Mouse (Mus musculus): ENCODE measurements around the gene Tedc1. TPM values are rescaled to one million over a fixed set of nuclear protein-coding genes. Genes with fewer than 3 reads are reported as not detected.

The Tedc1 gene
- polyA plus RNA-seq, 1 experiment = not detected

Other genes with a start within 250 kb of the Tedc1 start
- 2.2 and 3.2 TPM in 2 replicates for gene Jag2, start 226.6 kb upstream of the Tedc1 start, polyA plus RNA-seq (2012; ENCODE audit: insufficient read depth, insufficient read length, missing spikeins)
- 19.4 and 23.6 TPM in 2 replicates for gene Nudt14, start 214.3 kb upstream of the Tedc1 start, polyA plus RNA-seq (2012; ENCODE audit: insufficient read depth, insufficient read length, missing spikeins)
- 10.1 and 10.9 TPM in 2 replicates for gene Btbd6, start 179.9 kb upstream of the Tedc1 start, polyA plus RNA-seq (2012; ENCODE audit: insufficient read depth, insufficient read length, missing spikeins)
- 11.1 and 12.2 TPM in 2 replicates for gene Brf1, start 155.7 kb upstream of the Tedc1 start, polyA plus RNA-seq (2012; ENCODE audit: insufficient read depth, insufficient read length, missing spikeins)
- 8.8 and 15.8 TPM in 2 replicates for gene Pacs2, start 141.9 kb upstream of the Tedc1 start, polyA plus RNA-seq (2012; ENCODE audit: insufficient read depth, insufficient read length, missing spikeins)
- gene Tex22, start 81.9 kb upstream of the Tedc1 start, polyA plus RNA-seq (2012; ENCODE audit: insufficient read depth, insufficient read length, missing spikeins) = not detected in 2 replicates
- gene Mta1, start 58.1 kb upstream of the Tedc1 start, polyA plus RNA-seq (2012; ENCODE audit: insufficient read depth, insufficient read length, missing spikeins) = 19.6 and 20.6 TPM in 2 replicates
- gene Crip2, start 16.2 kb upstream of the Tedc1 start, polyA plus RNA-seq (2012; ENCODE audit: insufficient read depth, insufficient read length, missing spikeins) = 29.0 and 29.8 TPM in 2 replicates
- gene Crip1, start 10.1 kb upstream of the Tedc1 start, polyA plus RNA-seq (2012; ENCODE audit: insufficient read depth, insufficient read length, missing spikeins) = 117 and 127 TPM in 2 replicates
- not detected in 2 replicates for gene Tmem121, start 29.5 kb downstream of the Tedc1 start, polyA plus RNA-seq (2012; ENCODE audit: insufficient read depth, insufficient read length, missing spikeins)

All from brown adipose tissue, adult 24 weeks (tissue).